Mouse (Mus musculus) forebrain, embryonic 10.5 days (tissue): Measurements from ENCODE around the gene 2410004B18Rik. TPM values are rescaled to one million over a fixed set of nuclear protein-coding genes. Genes with fewer than 3 reads are reported as not detected.

Source experiments
- DNase-seq: peaks from one replicate; pipeline ENCODE4 v3.0.0-alpha.2; 2017; ENCODE audit warnings: low spot score; ENCODE audit errors: extremely low spot score
- H3K27ac ChIP-seq: fragments of 300-500 bp; sonication (generic); 2 replicates; pipeline ENCODE4 v1.5.1; 2016; ENCODE audit warnings: mild to moderate bottlenecking
- H3K27me3 ChIP-seq: fragments of 300-500 bp; sonication (generic); 2 replicates; pipeline ENCODE4 v1.6.1; 2016; ENCODE audit warnings: mild to moderate bottlenecking; ENCODE audit not compliant: poor library complexity, severe bottlenecking
- H3K36me3 ChIP-seq: fragments of 300-500 bp; sonication (generic); replicated peaks from 2 replicates; pipeline ENCODE4 v1.6.1; 2016; ENCODE audit warnings: mild to moderate bottlenecking, moderate library complexity
- H3K4me1 ChIP-seq: fragments of 300-500 bp; sonication (generic); 2 replicates; pipeline ENCODE4 v1.6.1; 2016
- H3K4me3 ChIP-seq: fragments of 300-500 bp; sonication (generic); 2 replicates; pipeline ENCODE4 v1.5.1; 2016; ENCODE audit warnings: mild to moderate bottlenecking, moderate library complexity
- H3K9me3 ChIP-seq: fragments of 300-500 bp; sonication (generic); 2 replicates; pipeline ENCODE4 v1.6.1; 2016; ENCODE audit warnings: mild to moderate bottlenecking, moderate library complexity
- WGBS: fragments of 180-500 bp; shearing (Covaris S2); methylation state at CpG from one replicate; pipeline ENCODE4 v1.1.7; 2016; 5-methylcytosine and 5-hydroxymethylcytosine counted together
- polyA plus RNA-seq: library from polyadenylated mRNA; unstranded; fragments of >200 nt; fragmentation: Nextera tagmentation; extraction: Ambion mirVana; gene quantifications from 2 replicates; pipeline ENCODE4 v1.2.1, GENCODE M21; 2016

Gene 2410004B18Rik
- polyA plus RNA-seq, 1 experiment from 2014 or later: 49.0 TPM

GRCm38 (mm10) chr3:145987970-145988683 is 50.3 kb downstream of the 2410004B18Rik start:
- under 1% methylated on average over 99 of the region's 101 CpGs for WGBS
- peaks cover 29% of the 10 kb centered on the region for H3K27me3 ChIP-seq
- H3K4me1 ChIP-seq: peaks cover 57% of the 10 kb centered on the region
- H3K4me3 ChIP-seq: peak overlapping the region; percentile 79
- H3K27ac ChIP-seq: peak overlapping the region; percentile 93
- peaks cover 15% of the 10 kb centered on the region for H3K36me3 ChIP-seq
- peak; percentile 65 for DNase-seq
- no peaks in the 10 kb centered on the region for H3K9me3 ChIP-seq

DNA sequence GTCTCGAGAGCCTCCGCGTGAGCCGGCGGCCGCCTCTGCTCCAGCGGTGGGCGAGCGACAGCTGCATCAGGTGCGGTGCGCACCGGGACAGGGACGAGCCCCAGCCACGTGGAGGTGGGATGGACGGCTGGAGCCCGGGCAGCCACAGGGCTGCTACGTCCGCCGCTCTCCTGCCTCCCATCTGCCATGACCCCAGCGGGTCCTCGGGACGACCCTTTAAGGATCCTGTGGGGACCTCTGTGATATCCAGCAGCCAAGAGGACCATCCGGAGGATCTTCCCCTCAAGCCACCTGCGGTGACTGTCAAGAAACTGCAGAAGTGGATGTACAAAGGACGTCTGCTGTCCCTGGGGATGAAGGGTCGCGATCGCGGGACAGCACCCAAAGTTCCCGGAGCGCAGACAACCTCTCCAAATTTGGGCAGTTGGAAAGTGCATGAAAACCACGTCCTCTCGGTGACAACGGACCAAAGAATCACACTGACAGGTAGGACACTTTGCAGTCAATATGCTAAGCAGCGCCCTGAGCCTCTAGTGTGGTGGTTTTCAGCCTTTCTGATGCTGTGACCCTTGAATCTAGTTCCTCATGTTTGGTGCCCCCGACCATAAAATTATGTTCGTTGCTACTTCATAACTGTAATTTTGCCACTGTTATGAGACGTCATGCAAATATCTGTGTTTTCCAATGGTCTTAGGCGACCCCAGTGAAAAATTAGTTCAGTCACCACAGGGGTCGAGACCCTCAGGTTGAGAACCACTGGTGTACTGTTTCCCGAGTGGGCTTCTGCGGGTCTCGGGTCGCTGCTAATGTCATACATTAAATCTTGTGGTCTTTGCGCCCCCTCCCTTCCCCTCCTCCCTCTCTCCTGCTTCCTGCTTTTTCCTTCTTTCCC is 51.1 kb downstream of the 2410004B18Rik start:
- Histone ChIP-seq H3K27ac (peak overlapping the region; percentile 93), H3K9me3 (no peaks in the 10 kb centered on the region), H3K4me3 (peak overlapping the region; percentile 79), H3K4me1 (peaks cover 57% of the 10 kb centered on the region), H3K27me3 (peaks cover 29% of the 10 kb centered on the region), H3K36me3 (peaks cover 15% of the 10 kb centered on the region)
- DNase-seq: no peak
- WGBS: under 1% methylated on average over 45 of the region's 45 CpGs

GRCm38 (mm10) chr3:145989576-145990081 is 51.8 kb downstream of the 2410004B18Rik start:
- no peaks in the 10 kb centered on the region for H3K9me3 ChIP-seq
- H3K4me1 ChIP-seq: peaks cover 53% of the 10 kb centered on the region
- no peak overlapping the region for H3K27ac ChIP-seq
- peaks cover 29% of the 10 kb centered on the region for H3K27me3 ChIP-seq
- H3K36me3 ChIP-seq: peaks cover 15% of the 10 kb centered on the region
- H3K4me3 ChIP-seq: peak overlapping the region; percentile 79
- DNase-seq: no peak
- WGBS: 2% methylated on average over 11 of the region's 11 CpGs

DNA sequence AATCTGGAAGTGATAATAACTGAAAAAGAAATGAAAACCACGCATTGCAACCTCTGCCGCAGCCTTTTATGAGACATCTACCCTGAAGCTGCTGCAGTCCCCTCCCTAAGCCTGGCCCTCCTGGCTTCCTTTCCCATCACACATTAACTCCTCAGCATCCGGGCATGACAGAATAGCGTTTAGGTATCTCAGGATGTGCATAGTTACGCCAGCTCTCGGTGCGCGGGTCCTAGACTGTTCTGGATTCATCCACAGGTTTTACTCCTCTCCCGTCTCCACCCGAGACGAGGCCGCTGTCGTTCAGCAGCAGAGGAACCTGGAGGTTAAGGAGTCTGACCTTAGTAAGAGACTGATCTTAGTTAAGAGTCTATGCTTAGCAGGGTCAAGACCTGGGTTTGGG is 53.3 kb downstream of the 2410004B18Rik start:
- WGBS: 83% methylated on average over 13 of the region's 13 CpGs
- H3K36me3 ChIP-seq: peaks cover 21% of the 10 kb centered on the region
- no peak overlapping the region for H3K4me3 ChIP-seq
- H3K27me3 ChIP-seq: peaks cover 26% of the 10 kb centered on the region
- peaks cover 53% of the 10 kb centered on the region for H3K4me1 ChIP-seq
- H3K9me3 ChIP-seq: no peaks in the 10 kb centered on the region
- DNase-seq: no peak
- no peak overlapping the region for H3K27ac ChIP-seq

- DNase-seq: no peak
- peaks cover 43% of the 10 kb centered on the region for H3K4me1 ChIP-seq
- H3K27ac ChIP-seq: no peak overlapping the region
- peaks cover 24% of the 10 kb centered on the region for H3K36me3 ChIP-seq
- H3K27me3 ChIP-seq: peaks cover 16% of the 10 kb centered on the region
- WGBS: 88% methylated on average over 10 of the region's 10 CpGs
- H3K4me3 ChIP-seq: no peak overlapping the region
- no peaks in the 10 kb centered on the region for H3K9me3 ChIP-seq
Measured at GRCm38 (mm10) chr3:145991976-145992730, 54.3 kb downstream of the 2410004B18Rik start.

GRCm38 (mm10) chr3:145992796-145993195 is 55.0 kb downstream of the 2410004B18Rik start:
- WGBS: 92% methylated on average over 10 of the region's 10 CpGs
- Histone ChIP-seq H3K4me1 (peaks cover 37% of the 10 kb centered on the region), H3K4me3 (no peak overlapping the region), H3K9me3 (no peaks in the 10 kb centered on the region), H3K36me3 (peaks cover 24% of the 10 kb centered on the region), H3K27ac (no peak overlapping the region), H3K27me3 (peaks cover 12% of the 10 kb centered on the region)
- DNase-seq: no peak

DNA sequence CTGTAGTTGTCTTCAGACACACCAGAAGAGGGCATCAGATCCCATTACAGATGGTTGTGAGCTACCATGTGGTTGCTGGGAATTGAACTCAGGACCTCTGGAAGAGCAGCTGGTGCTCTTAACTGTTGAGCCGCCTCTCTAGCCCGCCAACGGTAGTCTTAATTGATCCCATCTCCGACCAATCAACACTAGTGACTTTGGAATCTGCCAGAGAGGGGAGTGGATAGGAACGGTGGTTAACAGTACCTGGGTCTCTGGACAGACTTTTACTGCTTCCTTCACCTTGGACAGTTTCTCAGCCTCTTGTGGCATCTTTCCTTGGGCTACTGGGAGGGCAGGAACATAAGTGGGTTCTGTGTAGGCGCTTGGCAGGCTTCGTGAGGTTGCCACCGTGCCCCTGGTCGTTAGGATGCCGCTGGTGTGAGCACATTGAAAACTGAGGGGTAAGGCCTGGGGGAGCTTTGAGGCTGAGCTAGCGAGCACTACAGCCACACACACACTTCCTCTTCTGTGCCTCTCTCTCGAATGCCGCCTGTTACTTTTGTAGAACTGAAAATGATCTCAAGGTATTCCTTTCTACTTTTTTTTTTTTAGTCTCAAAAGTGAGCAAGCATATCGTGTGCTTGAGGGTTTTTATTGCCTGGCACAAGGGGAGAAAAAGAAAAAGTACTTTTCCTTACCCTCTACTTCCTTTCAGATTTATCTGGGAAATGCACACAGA is 55.8 kb downstream of the 2410004B18Rik start:
- Histone ChIP-seq H3K27ac (no peak overlapping the region), H3K4me3 (no peak overlapping the region), H3K36me3 (peaks cover 29% of the 10 kb centered on the region), H3K4me1 (peaks cover 28% of the 10 kb centered on the region), H3K27me3 (peaks cover 7% of the 10 kb centered on the region), H3K9me3 (no peaks in the 10 kb centered on the region)
- DNase-seq: no peak
- WGBS: 89% methylated on average over 14 of the region's 14 CpGs

Other genes with a start within 250 kb of the 2410004B18Rik start
- 41.9 and 42.3 TPM in 2 replicates for gene Ddah1, start 179.3 kb upstream of the 2410004B18Rik start, polyA plus RNA-seq
- 46.5 and 46.8 TPM in 2 replicates for gene Bcl10, start 15.2 kb upstream of the 2410004B18Rik start, polyA plus RNA-seq
- 1.2 and 1.5 TPM in 2 replicates for gene Syde2, start 49.9 kb downstream of the 2410004B18Rik start, polyA plus RNA-seq
- not detected in 2 replicates for gene Wdr63, start 170.1 kb downstream of the 2410004B18Rik start, polyA plus RNA-seq
- 6.3 and 7.1 TPM in 2 replicates for gene Mcoln3, start 179.4 kb downstream of the 2410004B18Rik start, polyA plus RNA-seq
- 0.25 and 0.30 TPM in 2 replicates for gene Mcoln2, start 211.8 kb downstream of the 2410004B18Rik start, polyA plus RNA-seq